Mouse (Mus musculus) testis, adult 2 months (tissue): ENCODE data around the gene Scand1.

ENCODE experiments used
- CTCF ChIP-seq: fragments of 200-500 bp; IDR thresholded peaks from 2 replicates; pipeline ENCODE4 v1.5.1; 2012; ENCODE audit warnings: low read depth, mild to moderate bottlenecking, inconsistent platforms, low read length, moderate library complexity; ENCODE audit not compliant: control insufficient read depth, insufficient read depth, insufficient replicate concordance
- POLR2A ChIP-seq: fragments of 200-500 bp; IDR thresholded peaks from 2 replicates; pipeline ENCODE4 v1.6.1; 2012; ENCODE audit warnings: low read depth, mild to moderate bottlenecking, inconsistent platforms, low read length, moderate library complexity; ENCODE audit not compliant: control insufficient read depth

GRCm38 (mm10) chr2:156356031-156356430 lies 43.5 kb upstream of the Scand1 start:
- TF ChIP-seq POLR2A, result no peak
- TF ChIP-seq CTCF, result no peak
